ENCODE assay signal across 10 mouse cellular contexts in the genomic region with DNA sequence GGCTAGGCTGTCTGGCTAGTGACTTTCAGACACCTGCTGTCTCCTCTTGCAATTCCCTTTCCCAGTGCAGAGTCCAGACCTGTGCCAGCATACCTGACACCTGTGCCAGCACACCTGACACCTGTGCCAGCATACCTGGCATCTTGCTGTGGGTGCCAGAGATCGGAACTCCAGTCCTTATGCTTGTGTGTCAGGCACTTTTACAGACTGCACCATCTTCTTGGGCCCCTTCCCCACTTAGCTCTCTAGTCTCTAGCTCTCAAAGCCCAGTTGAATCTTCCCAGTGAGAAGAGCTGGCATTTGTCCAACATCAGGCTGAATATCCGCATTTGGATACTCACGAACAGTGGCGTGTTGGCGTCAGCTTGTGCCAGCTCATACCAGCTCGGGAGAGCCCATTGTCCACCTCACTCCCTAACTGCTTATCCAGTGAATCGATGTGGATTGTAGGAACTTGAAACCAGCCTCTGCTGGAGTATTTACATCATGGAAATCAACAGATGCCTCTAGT. TPM values are rescaled to one million over a fixed set of nuclear protein-coding genes. Genes with fewer than 3 reads are reported as not detected.
A peak's percentile ranks its signal among the peaks of the same experiment; 100 is the strongest.
DNase-seq lines count a peak whose midpoint lies in the region; ATAC-seq and TF ChIP-seq lines count a peak whose summit lies in the region.
"Had no signal": no experiment of that assay in that cellular context is flagged by ENCODE, and none has a peak within 500 bp of the region (broad histone marks: within the 10 kb centered on the region; RNA-seq: fewer than 3 reads in every experiment).

No protein-coding gene starts in this region.

- 28% methylated on average over 7 of the region's 7 CpGs for WGBS in hindbrain, postnatal 0 days
- 75% methylated on average over 7 of the region's 7 CpGs for WGBS in hindbrain, embryonic 11.5 days

- no peak overlapping the region for H3K4me3 ChIP-seq in hindbrain, postnatal 0 days (ENCODE audit: low read length)
- H3K4me3 ChIP-seq in hindbrain, embryonic 11.5 days (ENCODE audit: low read depth, low read length) = no peak overlapping the region
- H3K4me3 ChIP-seq: megakaryocyte, embryonic 14.5 days had no signal

- H3K9me3 ChIP-seq in hindbrain, postnatal 0 days (ENCODE audit: low read length) = no peaks in the 10 kb centered on the region
- no peaks in the 10 kb centered on the region for H3K9me3 ChIP-seq in hindbrain, embryonic 11.5 days (ENCODE audit: control insufficient read depth, low read length)

- no peaks in the 10 kb centered on the region for H3K36me3 ChIP-seq in hindbrain, postnatal 0 days (ENCODE audit: insufficient read depth, low read length)
- H3K36me3 ChIP-seq in hindbrain, embryonic 11.5 days (ENCODE audit: control insufficient read depth, insufficient read depth, low read length) = no peaks in the 10 kb centered on the region

- no peaks in the 10 kb centered on the region for H3K27me3 ChIP-seq in hindbrain, postnatal 0 days (ENCODE audit: insufficient read depth, low read length)
- H3K27me3 ChIP-seq in hindbrain, embryonic 11.5 days (ENCODE audit: control insufficient read depth, insufficient read depth, low read length) = no peaks in the 10 kb centered on the region

- DNase-seq in adrenal gland, postnatal 14 days = peak; percentile 59
- DNase-seq in adrenal gland, postnatal 4 days (ENCODE audit: low spot score in 2 of 2) = no peak
- peak; percentile 85 for DNase-seq in hindbrain, postnatal 0 days (ENCODE audit: low spot score)
- no peak for DNase-seq in hindbrain, embryonic 11.5 days (ENCODE audit: low spot score)
- DNase-seq in right cerebral cortex, adult 2 months (ENCODE audit: low spot score in 2 of 2) = peak; percentile 59
- DNase-seq in right cerebral cortex, postnatal 25 days = no peak
- DNase-seq in gonadal fat pad, adult 2 months (ENCODE audit: low read depth) = peak; percentile 26
- no peak for DNase-seq in ovary, postnatal 14 days (ENCODE audit: low spot score)
- DNase-seq: heart, postnatal 36 days had no signal

- H3K27ac ChIP-seq in hindbrain, postnatal 0 days = peak overlapping the region; percentile 7; the same call in 1 of the 2 replicates
- no peak overlapping the region for H3K27ac ChIP-seq in hindbrain, embryonic 11.5 days (ENCODE audit: low read depth, low read length)

- no peak overlapping the region for H3K9ac ChIP-seq in hindbrain, postnatal 0 days (replicated peaks; ENCODE audit: low read length)
- H3K9ac ChIP-seq in hindbrain, embryonic 11.5 days (ENCODE audit: low read depth, low read length) = no peak overlapping the region

- peak; percentile 72 for ATAC-seq in hindbrain, postnatal 0 days
- no peak for ATAC-seq in hindbrain, embryonic 11.5 days (ENCODE audit: low FRiP score)

- TF ChIP-seq CTCF in hindbrain, postnatal 0 days (IDR thresholded peaks at IDR 0.05; ENCODE audit: low read depth) = no peak

- H3K4me2 ChIP-seq in hindbrain, postnatal 0 days (ENCODE audit: low read depth, low read length) = 0 out of 2 replicates have a peak overlapping the region, but pooled peaks have one; percentile 18
- no peak overlapping the region for H3K4me2 ChIP-seq in hindbrain, embryonic 11.5 days (replicated peaks; ENCODE audit: low read depth, low read length)

- H3K4me1 ChIP-seq in hindbrain, postnatal 0 days (ENCODE audit: insufficient read depth, low read length) = peaks cover 6% of the 10 kb centered on the region
- H3K4me1 ChIP-seq in hindbrain, embryonic 11.5 days (replicated peaks; ENCODE audit: control insufficient read depth, insufficient read depth, low read length) = no peaks in the 10 kb centered on the region

RNA-seq across cellular contexts. Expression of a gene that starts 6.0 kb away (rescaled TPM):
- 574 and 611 TPM in 2 replicates for total RNA-seq in adrenal gland, postnatal 14 days (2021)
- 100 to 1,000 TPM; 771 to 773 TPM for total RNA-seq in adrenal gland, postnatal 4 days (2021)
- total RNA-seq in hindbrain, postnatal 0 days (2014; rRNA removed) = 1,135 and 1,251 TPM in 2 replicates
- polyA plus RNA-seq in hindbrain, postnatal 0 days (2015; fragmentation: Nextera tagmentation; extraction: Ambion mirVana) = 570 and 592 TPM in 2 replicates
- 475 and 483 TPM in 2 replicates for polyA plus RNA-seq in hindbrain, embryonic 11.5 days (2014; fragmentation: Nextera tagmentation; extraction: Ambion mirVana)
- 740 and 760 TPM in 2 replicates for polyA plus RNA-seq in gonadal fat pad, adult 2 months (2012; rRNA removed)

RNA-seq across cellular contexts. Expression of a gene that starts 6.3 kb away (rescaled TPM):
- not detected in 2 replicates for total RNA-seq in adrenal gland, postnatal 14 days (2021)
- not detected for total RNA-seq in adrenal gland, postnatal 4 days (2021)
- not detected in 2 replicates for total RNA-seq in hindbrain, postnatal 0 days (2014; rRNA removed)
- polyA plus RNA-seq in hindbrain, postnatal 0 days (2015; fragmentation: Nextera tagmentation; extraction: Ambion mirVana) = not detected in 2 replicates
- 0.38 and 1.1 TPM in 2 replicates for polyA plus RNA-seq in hindbrain, embryonic 11.5 days (2014; fragmentation: Nextera tagmentation; extraction: Ambion mirVana)
- not detected in 2 replicates for polyA plus RNA-seq in gonadal fat pad, adult 2 months (2012; rRNA removed)
- total RNA-seq: heart, postnatal 36 days had no signal

RNA-seq across cellular contexts. Expression of a gene that starts 14.0 kb away (rescaled TPM):
- 2.8 and 3.8 TPM in 2 replicates for total RNA-seq in adrenal gland, postnatal 14 days (2021)
- 1 to 10 TPM; 8.1 TPM for total RNA-seq in adrenal gland, postnatal 4 days (2021)
- 192 and 253 TPM in 2 replicates for total RNA-seq in hindbrain, postnatal 0 days (2014; rRNA removed)
- 204 and 207 TPM in 2 replicates for polyA plus RNA-seq in hindbrain, postnatal 0 days (2015; fragmentation: Nextera tagmentation; extraction: Ambion mirVana)
- 45.4 and 47.6 TPM in 2 replicates for polyA plus RNA-seq in hindbrain, embryonic 11.5 days (2014; fragmentation: Nextera tagmentation; extraction: Ambion mirVana)
- polyA plus RNA-seq in gonadal fat pad, adult 2 months (2012; rRNA removed) = 0.35 TPM in 1 of 2 replicates, not detected in the other
- total RNA-seq: heart, postnatal 36 days had no signal

RNA-seq across cellular contexts. Expression of a gene that starts 21.0 kb away (rescaled TPM):
- 30.5 and 36.6 TPM in 2 replicates for total RNA-seq in adrenal gland, postnatal 14 days (2021)
- total RNA-seq in adrenal gland, postnatal 4 days (2021) = 10 to 100 TPM; 65.1 to 69.2 TPM
- total RNA-seq in hindbrain, postnatal 0 days (2014; rRNA removed) = 20.3 and 21.4 TPM in 2 replicates
- polyA plus RNA-seq in hindbrain, postnatal 0 days (2015; fragmentation: Nextera tagmentation; extraction: Ambion mirVana) = 15.1 and 16.2 TPM in 2 replicates
- polyA plus RNA-seq in hindbrain, embryonic 11.5 days (2014; fragmentation: Nextera tagmentation; extraction: Ambion mirVana) = 10.6 and 15.4 TPM in 2 replicates
- polyA plus RNA-seq in gonadal fat pad, adult 2 months (2012; rRNA removed) = 21.5 and 26.9 TPM in 2 replicates

RNA-seq across cellular contexts. Expression of a gene that starts 30.3 kb away (rescaled TPM):
- total RNA-seq in adrenal gland, postnatal 14 days (2021) = 1.4 and 26.4 TPM in 2 replicates
- 10 to 100 TPM in 1 of 2 experiments, 1 to 10 TPM in 1; 2.4 to 25.8 TPM for total RNA-seq in adrenal gland, postnatal 4 days (2021)
- total RNA-seq in hindbrain, postnatal 0 days (2014; rRNA removed) = 11.1 and 24.2 TPM in 2 replicates
- polyA plus RNA-seq in hindbrain, postnatal 0 days (2015; fragmentation: Nextera tagmentation; extraction: Ambion mirVana) = 13.5 and 13.7 TPM in 2 replicates
- 2.5 and 2.7 TPM in 2 replicates for polyA plus RNA-seq in hindbrain, embryonic 11.5 days (2014; fragmentation: Nextera tagmentation; extraction: Ambion mirVana)
- polyA plus RNA-seq in gonadal fat pad, adult 2 months (2012; rRNA removed) = 1.1 and 1.3 TPM in 2 replicates
- total RNA-seq: heart, postnatal 36 days had no signal

Comparison
In these comparisons a context has a peak if more than half of its experiments do, and no peak if none do; other contexts are left out.
1. DNase-seq: peak in adrenal gland, postnatal 14 days (single experiment), hindbrain, postnatal 0 days (single experiment), right cerebral cortex, adult 2 months (2 of 2) and gonadal fat pad, adult 2 months (single experiment); none in adrenal gland, postnatal 4 days (0 of 2), hindbrain, embryonic 11.5 days (single experiment), right cerebral cortex, postnatal 25 days (single experiment) and ovary, postnatal 14 days (single experiment).
2. RNA of a gene that starts 14.0 kb away (total RNA-seq): 192 to 253 TPM in hindbrain, postnatal 0 days; 8.1 TPM in adrenal gland, postnatal 4 days and 2.8 to 3.8 TPM in adrenal gland, postnatal 14 days; every median in the first group is over 10 times any median in the second.